Mouse (Mus musculus) embryonic fibroblast, embryonic 13.5 days (primary cell): Measurements from ENCODE around the gene Gm14288. TPM values are rescaled to one million over a fixed set of nuclear protein-coding genes. Genes with fewer than 3 reads are reported as not detected.
"Not testable (repeated sequence)": the region's sequence is repeated elsewhere in the genome, so short reads cannot be mapped to it uniquely, and the experiment has no call there.

ENCODE experiments used
- H3K27ac ChIP-seq: 2 replicates; pipeline ENCODE4 v1.5.1; 2012; ENCODE audit warnings: low read length, control low read depth, inconsistent platforms; ENCODE audit not compliant: insufficient read depth
- H3K4me1 ChIP-seq: 2 replicates; pipeline ENCODE4 v1.6.1; 2011; ENCODE audit warnings: low read length; ENCODE audit not compliant: control insufficient read depth, insufficient read depth
- H3K4me3 ChIP-seq: 2 replicates; pipeline ENCODE4 v1.5.1; 2011; ENCODE audit warnings: mild to moderate bottlenecking, control low read depth, low read length; ENCODE audit not compliant: insufficient read depth
- polyA plus RNA-seq: library from polyadenylated mRNA; stranded (reverse); fragments of >200 nt; gene quantifications from 2 replicates; pipeline ENCODE4 v1.2.4, GENCODE M21; 2011; ENCODE audit warnings: low read depth; ENCODE audit not compliant: missing spikeins, insufficient read length

Gene Gm14288
- not detected in 2 replicates for polyA plus RNA-seq

GRCm38 (mm10) chr2:175800993-175801392 lies at the start of gene Gm14288:
Gene Gm14288, minus strand, starts transcription at chr2:175801093.
- H3K4me1 ChIP-seq = not testable (repeated sequence)

GRCm38 (mm10) chr2:175741237-175741636 lies 59.7 kb downstream of the Gm14288 start, which contains the start of gene Gm2007:
Gene Gm2007, plus strand, starts transcription at chr2:175741537.
- H3K4me3 ChIP-seq, H3K4me1 ChIP-seq, H3K27ac ChIP-seq: not testable (repeated sequence)

More at GRCm38 (mm10) chr2:175800993-175801392, at the start of gene Gm14288:
- H3K4me3 ChIP-seq, H3K27ac ChIP-seq: not testable (repeated sequence)

Other genes with a start within 250 kb of the Gm14288 start
- not detected in 2 replicates for gene Gm11007, start 157.1 kb downstream of the Gm14288 start, polyA plus RNA-seq
- 30.6 and 39.0 TPM in 2 replicates for gene Zfp969, start 97.4 kb downstream of the Gm14288 start, polyA plus RNA-seq
- gene Gm2007, start 59.6 kb downstream of the Gm14288 start, polyA plus RNA-seq = not detected in 2 replicates
- 12.4 and 17.9 TPM in 2 replicates for gene Gm6710, start 68.1 kb upstream of the Gm14288 start, polyA plus RNA-seq
- gene Zfp966, start 130.0 kb upstream of the Gm14288 start, polyA plus RNA-seq = 10.4 and 17.3 TPM in 2 replicates
- gene Gm2026, start 164.2 kb upstream of the Gm14288 start, polyA plus RNA-seq = 25.4 and 31.8 TPM in 2 replicates